Mouse (Mus musculus): Measurements from ENCODE around the gene Tead3. TPM values are rescaled to one million over a fixed set of nuclear protein-coding genes. Genes with fewer than 3 reads are reported as not detected.

Tead3 gene
- polyA plus RNA-seq, 1 experiment from 2014 or later: 8.7 TPM

GRCm38 (mm10) chr17:28286964-28287363 lies 63.7 kb downstream of the Tead3 start:
- Histone ChIP-seq H3K4me3 (ENCODE audit: low read depth, low read length) (no peak overlapping the region), H3K9me3 (ENCODE audit: control insufficient read depth, low read length) (no peaks in the 10 kb centered on the region), H3K36me3 (ENCODE audit: control insufficient read depth, insufficient read depth, low read length) (no peaks in the 10 kb centered on the region; the same call in 1 of the 2 replicates), H3K27ac (replicated peaks) (no peak overlapping the region), H3K27me3 (ENCODE audit: control insufficient read depth, insufficient read depth, low read length) (no peaks in the 10 kb centered on the region), H3K4me1 (replicated peaks; ENCODE audit: control insufficient read depth, insufficient read depth) (no peaks in the 10 kb centered on the region), H3K9ac (ENCODE audit: low read length) (no peak overlapping the region), H3K4me2 (replicated peaks; ENCODE audit: low read depth) (no peak overlapping the region)
- TF ChIP-seq CTCF (IDR thresholded peaks at IDR 0.05; ENCODE audit: low read depth): 0 out of 2 replicates have a peak, but pooled peaks have one; percentile 7
- TF ChIP-seq EP300 (optimal IDR thresholded peaks at IDR 0.05): no peak
- DNase-seq (ENCODE audit: low spot score) (no peak), ATAC-seq (ENCODE audit: low FRiP score, low TSS enrichment) (no peak)
- 55% methylated on average over 5 of the region's 5 CpGs for WGBS

- no peaks in the 10 kb centered on the region for H3K4me1 ChIP-seq (replicated peaks; ENCODE audit: control insufficient read depth, insufficient read depth)
These were observed 64.5 kb downstream of the Tead3 start for GRCm38 (mm10) chr17:28286133-28286532.

DNA sequence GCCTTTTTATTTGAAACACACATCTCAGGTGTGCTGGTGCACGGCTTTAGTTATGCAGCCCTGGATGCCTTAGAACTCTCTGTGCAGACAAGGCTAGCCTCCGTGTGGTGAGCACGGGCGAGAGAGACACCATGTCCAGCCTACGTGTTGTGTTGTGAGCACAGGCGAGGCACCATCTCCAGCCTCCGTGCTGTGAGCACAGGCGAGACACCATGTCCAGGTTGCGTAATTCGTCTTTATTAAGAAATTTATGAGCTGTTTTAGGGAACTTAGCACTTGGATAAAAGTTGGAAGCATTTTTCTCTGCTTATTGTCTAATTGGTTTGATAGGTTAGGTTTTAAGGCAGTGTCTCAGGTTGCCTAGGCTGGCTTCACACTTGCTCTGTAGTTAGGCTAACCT lies 67.4 kb downstream of the Tead3 start:
- ATAC-seq (ENCODE audit: low FRiP score, low TSS enrichment): no peak
- H3K27me3 ChIP-seq (ENCODE audit: control insufficient read depth, insufficient read depth, low read length): no peaks in the 10 kb centered on the region
- H3K4me2 ChIP-seq (replicated peaks; ENCODE audit: low read depth): no peak overlapping the region
- H3K4me3 ChIP-seq (ENCODE audit: low read depth, low read length): no peak overlapping the region
- H3K36me3 ChIP-seq (ENCODE audit: control insufficient read depth, insufficient read depth, low read length): no peaks in the 10 kb centered on the region
- no peak overlapping the region for H3K27ac ChIP-seq (replicated peaks)
- no peak for DNase-seq (ENCODE audit: low spot score)
- no peak overlapping the region; the same call in 1 of the 2 replicates for H3K9ac ChIP-seq (ENCODE audit: low read length)
- H3K4me1 ChIP-seq (replicated peaks; ENCODE audit: control insufficient read depth, insufficient read depth): no peaks in the 10 kb centered on the region
- H3K9me3 ChIP-seq (ENCODE audit: control insufficient read depth, low read length): no peaks in the 10 kb centered on the region
- TF ChIP-seq CTCF (IDR thresholded peaks at IDR 0.05; ENCODE audit: low read depth) (no peak), EP300 (optimal IDR thresholded peaks at IDR 0.05) (no peak)
- WGBS: 87% methylated on average over 10 of the region's 10 CpGs

More at GRCm38 (mm10) chr17:28286133-28286532, 64.5 kb downstream of the Tead3 start:
- H3K4me2 ChIP-seq (replicated peaks; ENCODE audit: low read depth): no peak overlapping the region
- no peak for ATAC-seq (ENCODE audit: low FRiP score, low TSS enrichment)
- no peaks in the 10 kb centered on the region for H3K27me3 ChIP-seq (ENCODE audit: control insufficient read depth, insufficient read depth, low read length)
- no peak overlapping the region for H3K4me3 ChIP-seq (ENCODE audit: low read depth, low read length)
- TF ChIP-seq CTCF (IDR thresholded peaks at IDR 0.05; ENCODE audit: low read depth) (no peak), EP300 (optimal IDR thresholded peaks at IDR 0.05) (no peak)
- no peaks in the 10 kb centered on the region for H3K9me3 ChIP-seq (ENCODE audit: control insufficient read depth, low read length)
- 82% methylated on average over 10 of the region's 10 CpGs for whole genome bisulfite sequencing
- no peak overlapping the region for H3K27ac ChIP-seq (replicated peaks)
- no peaks in the 10 kb centered on the region for H3K36me3 ChIP-seq (ENCODE audit: control insufficient read depth, insufficient read depth, low read length)
- H3K9ac ChIP-seq (ENCODE audit: low read length): no peak overlapping the region
- DNase-seq (ENCODE audit: low spot score): no peak

- H3K4me3 ChIP-seq (ENCODE audit: low read depth, low read length): no peak overlapping the region
- H3K27ac ChIP-seq (replicated peaks): no peak overlapping the region
- DNase-seq (ENCODE audit: low spot score): no peak
- no peaks in the 10 kb centered on the region for H3K36me3 ChIP-seq (ENCODE audit: control insufficient read depth, insufficient read depth, low read length)
- ATAC-seq (ENCODE audit: low FRiP score, low TSS enrichment): no peak
- H3K4me2 ChIP-seq (replicated peaks; ENCODE audit: low read depth): no peak overlapping the region
- no peaks in the 10 kb centered on the region for H3K4me1 ChIP-seq (replicated peaks; ENCODE audit: control insufficient read depth, insufficient read depth)
- H3K27me3 ChIP-seq (ENCODE audit: control insufficient read depth, insufficient read depth, low read length): no peaks in the 10 kb centered on the region
- no peak overlapping the region for H3K9ac ChIP-seq (ENCODE audit: low read length)
- TF ChIP-seq CTCF (IDR thresholded peaks at IDR 0.05; ENCODE audit: low read depth) (no peak), EP300 (optimal IDR thresholded peaks at IDR 0.05) (no peak)
- 88% methylated on average over 7 of the region's 7 CpGs for WGBS
- H3K9me3 ChIP-seq (ENCODE audit: control insufficient read depth, low read length): no peaks in the 10 kb centered on the region
These were observed 68.7 kb downstream of the Tead3 start for GRCm38 (mm10) chr17:28281866-28282441.

Other genes with a start within 250 kb of the Tead3 start
- gene Scube3, start 208.7 kb downstream of the Tead3 start, polyA plus RNA-seq (2015; fragmentation: Nextera tagmentation; extraction: Ambion mirVana): 0.48 and 0.64 TPM in 2 replicates
- gene Zfp523, start 173.7 kb downstream of the Tead3 start, polyA plus RNA-seq (2015; fragmentation: Nextera tagmentation; extraction: Ambion mirVana): 17.2 and 18.1 TPM in 2 replicates
- 11.4 and 12.0 TPM in 2 replicates for gene Def6, start 143.0 kb downstream of the Tead3 start, polyA plus RNA-seq (2015; fragmentation: Nextera tagmentation; extraction: Ambion mirVana)
- 3.1 and 3.4 TPM in 2 replicates for gene Ppard, start 118.1 kb downstream of the Tead3 start, polyA plus RNA-seq (2015; fragmentation: Nextera tagmentation; extraction: Ambion mirVana)
- 19.2 and 20.4 TPM in 2 replicates for gene Fance, start 37.3 kb downstream of the Tead3 start, polyA plus RNA-seq (2015; fragmentation: Nextera tagmentation; extraction: Ambion mirVana)
- gene Rpl10a, start 22.3 kb downstream of the Tead3 start, polyA plus RNA-seq (2015; fragmentation: Nextera tagmentation; extraction: Ambion mirVana): 491 and 514 TPM in 2 replicates
- 3.3 and 3.5 TPM in 2 replicates for gene Tulp1, start 14.4 kb upstream of the Tead3 start, polyA plus RNA-seq (2015; fragmentation: Nextera tagmentation; extraction: Ambion mirVana)
- 9.2 and 11.8 TPM in 2 replicates for gene Fkbp5, start 166.7 kb upstream of the Tead3 start, polyA plus RNA-seq (2015; fragmentation: Nextera tagmentation; extraction: Ambion mirVana)
- not detected in 2 replicates for gene Armc12, start 180.0 kb upstream of the Tead3 start, polyA plus RNA-seq (2015; fragmentation: Nextera tagmentation; extraction: Ambion mirVana)
- not detected in 2 replicates for gene Clpsl2, start 198.6 kb upstream of the Tead3 start, polyA plus RNA-seq (2015; fragmentation: Nextera tagmentation; extraction: Ambion mirVana)
- 1,789 and 1,944 TPM in 2 replicates for gene Clps, start 209.9 kb upstream of the Tead3 start, polyA plus RNA-seq (2015; fragmentation: Nextera tagmentation; extraction: Ambion mirVana)
- gene Lhfpl5, start 224.8 kb upstream of the Tead3 start, polyA plus RNA-seq (2015; fragmentation: Nextera tagmentation; extraction: Ambion mirVana): 0.98 and 1.2 TPM in 2 replicates

Data from stomach, postnatal 0 days (tissue).